Mouse (Mus musculus) liver, embryonic 15.5 days (tissue): ENCODE results near the gene Rgs3. TPM values are rescaled to one million over a fixed set of nuclear protein-coding genes. Genes with fewer than 3 reads are reported as not detected.

Experiments
- ATAC-seq: fragments of 200-750 bp; cut with Nextera tagmentation; 2 replicates; pipeline ENCODE4 v1.8.0; 2017; ENCODE audit warnings: moderate number of reproducible peaks, mild to moderate bottlenecking, moderate library complexity; ENCODE audit not compliant: insufficient read depth
- H3K27ac ChIP-seq: fragments of 300-500 bp; sonication (generic); replicated peaks from 2 replicates; pipeline ENCODE4 v1.5.1; 2015; ENCODE audit warnings: mild to moderate bottlenecking, inconsistent platforms
- H3K27me3 ChIP-seq: fragments of 300-500 bp; sonication (generic); 2 replicates; pipeline ENCODE4 v1.6.1; 2015; ENCODE audit warnings: mild to moderate bottlenecking, inconsistent platforms
- H3K36me3 ChIP-seq: fragments of 300-500 bp; sonication (generic); replicated peaks from 2 replicates; pipeline ENCODE4 v1.6.1; 2015; ENCODE audit warnings: moderate library complexity, mild to moderate bottlenecking, inconsistent platforms
- H3K4me1 ChIP-seq: fragments of 300-500 bp; sonication (generic); replicated peaks from 2 replicates; pipeline ENCODE4 v1.6.1; 2015; ENCODE audit warnings: inconsistent platforms
- H3K4me2 ChIP-seq: fragments of 300-500 bp; sonication (generic); 2 replicates; pipeline ENCODE4 v1.6.1; 2015; ENCODE audit warnings: moderate library complexity, mild to moderate bottlenecking, inconsistent platforms
- H3K4me3 ChIP-seq: fragments of 300-500 bp; sonication (generic); replicated peaks from 2 replicates; pipeline ENCODE4 v1.5.1; 2015; ENCODE audit warnings: mild to moderate bottlenecking, inconsistent platforms
- H3K9ac ChIP-seq: fragments of 300-500 bp; sonication (generic); 2 replicates; pipeline ENCODE4 v1.6.1; 2015; ENCODE audit warnings: moderate library complexity, mild to moderate bottlenecking, inconsistent platforms
- H3K9me3 ChIP-seq: fragments of 300-500 bp; sonication (generic); replicated peaks from 2 replicates; pipeline ENCODE4 v1.6.1; 2016; ENCODE audit warnings: inconsistent platforms
- WGBS: fragments of 180-500 bp; shearing (Covaris S2); methylation state at CpG from one replicate; pipeline ENCODE4 v1.1.7; 2015; ENCODE audit warnings: mixed read lengths; ENCODE audit not compliant: insufficient replicate concordance; 5-methylcytosine and 5-hydroxymethylcytosine counted together
- polyA plus RNA-seq: library from polyadenylated mRNA; unstranded; fragments of >200 nt; fragmentation: Nextera tagmentation; extraction: Ambion mirVana; gene quantifications from 2 replicates; pipeline ENCODE4 v1.2.1, GENCODE M21; 2015

The Rgs3 gene
- polyA plus RNA-seq, 1 experiment from 2014 or later: 5.4 TPM

DNA sequence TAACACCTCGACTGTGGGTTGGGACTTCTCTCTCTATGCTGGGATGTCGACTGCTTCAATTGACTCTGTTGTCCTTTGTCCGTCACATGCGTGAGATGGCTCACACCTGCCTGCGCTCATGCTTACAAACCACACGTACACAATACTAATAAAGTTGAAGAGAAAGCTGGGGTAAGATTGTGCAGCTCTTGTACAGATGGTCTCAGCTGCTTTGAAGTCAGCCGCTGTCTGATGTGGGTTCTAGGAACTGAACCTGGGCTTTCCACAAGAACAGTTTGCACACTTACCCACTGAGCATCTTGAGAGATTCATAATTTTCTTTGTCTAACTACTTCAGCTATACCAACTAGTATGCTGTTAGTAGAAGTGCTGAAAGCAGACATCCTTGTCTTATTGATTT, 7.7 kb upstream of the Rgs3 start:
- peaks cover 3% of the 10 kb centered on the region; the same call in 1 of the 2 replicates for H3K27me3 ChIP-seq
- no peaks in the 10 kb centered on the region for H3K4me1 ChIP-seq
- H3K4me2 ChIP-seq: no peak overlapping the region
- H3K9me3 ChIP-seq: no peaks in the 10 kb centered on the region
- no peak for ATAC-seq
- H3K9ac ChIP-seq: no peak overlapping the region
- H3K4me3 ChIP-seq: no peak overlapping the region
- no peaks in the 10 kb centered on the region for H3K36me3 ChIP-seq
- no peak overlapping the region for H3K27ac ChIP-seq
- WGBS: 64% methylated on average over 7 of the region's 7 CpGs

DNA sequence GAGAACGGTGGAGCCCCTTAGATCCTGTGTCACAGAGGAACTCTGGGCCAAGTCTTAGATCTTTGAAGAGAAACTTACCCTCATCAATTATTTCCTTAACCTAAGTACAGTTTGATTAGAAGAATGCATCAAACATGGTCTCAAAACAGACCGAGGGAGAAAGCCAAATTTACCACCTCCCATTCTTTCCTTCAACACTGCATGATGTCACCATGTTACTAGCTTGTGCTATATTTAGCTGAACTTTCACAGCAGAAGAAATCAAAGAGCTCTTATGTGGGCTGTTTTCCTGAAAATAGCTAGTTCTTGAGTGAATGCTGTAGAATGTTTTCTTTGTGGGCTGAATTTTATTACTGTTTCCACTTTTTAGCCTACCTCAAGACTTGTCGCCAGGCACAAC, 2.2 kb upstream of the Rgs3 start:
- Histone ChIP-seq H3K27me3 (peaks cover 3% of the 10 kb centered on the region; the same call in 1 of the 2 replicates), H3K9me3 (no peaks in the 10 kb centered on the region), H3K4me1 (no peaks in the 10 kb centered on the region), H3K36me3 (no peaks in the 10 kb centered on the region), H3K9ac (no peak overlapping the region), H3K27ac (no peak overlapping the region), H3K4me3 (no peak overlapping the region), H3K4me2 (no peak overlapping the region)
- WGBS: 50% methylated on average over 3 of the region's 3 CpGs
- ATAC-seq: no peak

DNA sequence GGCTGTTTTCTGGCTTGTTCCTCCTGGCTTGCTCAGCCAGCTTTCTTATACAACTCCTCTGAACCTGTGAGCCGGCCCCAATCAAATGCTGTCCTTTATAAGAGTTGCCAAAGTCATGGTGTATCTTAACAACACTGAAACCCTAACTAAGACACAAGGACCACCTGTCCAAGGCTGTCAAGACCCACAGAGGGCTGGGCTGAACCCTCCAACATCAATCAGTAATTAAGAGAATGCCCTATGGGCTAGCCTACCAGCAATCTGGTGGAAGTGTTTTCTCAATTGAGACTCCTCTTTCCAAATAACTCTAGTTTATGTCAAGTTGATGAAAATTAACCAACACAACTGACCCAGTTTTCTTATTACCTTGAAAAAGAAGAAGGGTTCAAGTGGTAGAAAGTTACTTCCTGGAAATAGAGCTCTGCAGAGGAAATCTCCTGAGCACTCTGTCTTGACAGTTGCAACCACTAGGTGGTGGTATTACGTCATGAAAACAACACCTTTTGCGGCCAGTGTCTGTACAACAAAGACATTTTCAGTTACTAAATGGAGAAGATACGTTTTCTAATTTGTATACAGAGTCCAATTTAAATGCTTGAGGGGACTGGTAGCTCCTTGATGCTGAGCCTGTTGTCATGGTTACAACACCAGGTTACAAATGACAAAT, 1.4 kb downstream of the Rgs3 start:
- Histone ChIP-seq H3K4me1 (no peaks in the 10 kb centered on the region), H3K9ac (no peak overlapping the region), H3K9me3 (no peaks in the 10 kb centered on the region), H3K4me2 (0 out of 2 replicates have a peak overlapping the region, but pooled peaks have one; percentile 6), H3K4me3 (no peak overlapping the region), H3K27ac (no peak overlapping the region), H3K36me3 (no peaks in the 10 kb centered on the region), H3K27me3 (no peaks in the 10 kb centered on the region)
- no peak for ATAC-seq
- whole genome bisulfite sequencing: 18% methylated on average over 4 of the region's 4 CpGs

DNA sequence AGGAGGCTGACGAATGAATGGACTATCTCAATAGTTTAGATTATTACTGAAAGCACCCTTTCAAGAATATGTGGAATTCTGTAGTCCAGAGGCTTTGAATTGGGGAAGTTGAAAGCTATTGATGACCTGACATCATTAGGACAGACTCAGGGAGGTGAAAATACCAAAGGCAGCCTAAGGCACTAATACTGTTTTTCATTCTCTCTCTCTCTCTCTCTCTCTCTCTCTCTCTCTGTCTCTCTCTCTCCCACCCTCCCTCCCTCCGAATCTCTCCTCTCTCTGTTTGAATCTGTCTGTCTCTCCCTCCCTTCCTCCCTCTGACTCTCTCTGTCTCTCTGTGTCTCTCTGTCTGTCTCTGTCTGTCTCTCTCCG, 2.0 kb downstream of the Rgs3 start:
- H3K4me2 ChIP-seq: 0 out of 2 replicates have a peak overlapping the region, but pooled peaks have one; percentile 6
- no peak overlapping the region for H3K4me3 ChIP-seq
- no peaks in the 10 kb centered on the region for H3K9me3 ChIP-seq
- H3K36me3 ChIP-seq: no peaks in the 10 kb centered on the region
- H3K4me1 ChIP-seq: no peaks in the 10 kb centered on the region
- 32% methylated on average over 3 of the region's 3 CpGs for WGBS
- no peak overlapping the region for H3K27ac ChIP-seq
- ATAC-seq: no peak
- no peak overlapping the region for H3K9ac ChIP-seq
- no peaks in the 10 kb centered on the region for H3K27me3 ChIP-seq

DNA sequence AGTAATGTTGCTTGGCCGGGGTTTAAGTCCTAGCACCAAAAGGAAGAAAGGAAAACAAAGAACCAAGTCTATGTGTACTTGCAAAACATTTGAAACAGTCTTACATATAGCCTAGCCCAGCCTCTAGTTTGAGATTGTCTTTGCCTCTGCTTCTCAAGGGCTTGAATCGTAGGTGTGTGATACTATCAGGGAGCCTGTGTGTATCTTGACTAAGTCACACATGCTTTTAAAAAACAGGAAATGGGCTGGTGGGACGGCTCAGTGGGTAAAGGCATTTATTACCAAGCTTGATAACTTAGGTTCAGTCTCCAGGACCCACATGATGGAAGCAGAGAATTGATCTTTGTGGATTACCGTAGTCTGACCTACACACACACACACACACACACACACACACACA, 2.4 kb downstream of the Rgs3 start:
- Histone ChIP-seq H3K27me3 (no peaks in the 10 kb centered on the region), H3K36me3 (no peaks in the 10 kb centered on the region), H3K9ac (no peak overlapping the region), H3K4me1 (no peaks in the 10 kb centered on the region), H3K27ac (no peak overlapping the region), H3K4me2 (no peak overlapping the region), H3K9me3 (no peaks in the 10 kb centered on the region), H3K4me3 (no peak overlapping the region)
- WGBS: 26% methylated on average over 4 of the region's 4 CpGs
- ATAC-seq: no peak

DNA sequence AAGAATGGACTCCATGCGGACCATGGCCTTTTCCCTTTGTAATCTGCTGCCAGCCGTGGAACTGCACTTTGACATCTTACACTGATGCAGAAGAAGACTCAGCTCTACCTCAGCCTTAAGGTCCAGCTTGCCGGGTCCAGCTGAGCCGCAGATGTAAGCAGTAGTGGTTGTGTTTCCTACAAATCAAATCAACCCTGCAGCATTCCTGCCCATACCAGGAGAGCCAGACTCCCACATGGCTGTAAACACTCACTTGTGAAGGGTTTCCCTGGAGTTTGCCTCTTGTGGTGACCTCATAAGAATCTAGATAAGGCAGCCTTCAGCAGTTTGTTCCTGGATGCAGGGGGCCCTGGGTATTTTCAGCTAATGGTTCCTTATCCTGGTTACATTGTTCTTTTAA, 6.9 kb downstream of the Rgs3 start:
- no peak for ATAC-seq
- H3K4me2 ChIP-seq: no peak overlapping the region
- no peaks in the 10 kb centered on the region for H3K9me3 ChIP-seq
- no peak overlapping the region for H3K9ac ChIP-seq
- 52% methylated on average over 4 of the region's 4 CpGs for WGBS
- H3K36me3 ChIP-seq: no peaks in the 10 kb centered on the region
- H3K4me1 ChIP-seq: no peaks in the 10 kb centered on the region
- no peak overlapping the region for H3K4me3 ChIP-seq
- H3K27me3 ChIP-seq: no peaks in the 10 kb centered on the region
- no peak overlapping the region for H3K27ac ChIP-seq

DNA sequence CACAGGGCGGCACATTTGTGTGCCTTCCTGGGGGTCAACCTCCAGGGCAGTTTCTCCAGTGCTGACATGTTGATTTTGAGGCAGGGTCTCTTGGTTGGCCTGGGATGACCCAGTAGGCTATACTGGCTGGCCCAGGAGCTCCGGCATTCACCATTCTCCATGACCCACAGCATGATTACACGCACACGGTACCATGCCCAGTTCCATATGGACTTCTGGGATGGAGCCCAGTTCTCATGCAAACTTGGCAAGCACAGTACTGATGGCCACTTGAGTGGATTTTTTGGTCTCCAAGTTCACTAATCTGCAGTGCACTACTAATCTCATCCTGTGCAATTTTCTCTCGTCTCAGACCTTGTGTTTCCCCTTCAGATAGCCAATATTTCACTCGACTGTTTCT, 8.0 kb downstream of the Rgs3 start:
- H3K27ac ChIP-seq: no peak overlapping the region
- no peaks in the 10 kb centered on the region for H3K9me3 ChIP-seq
- no peaks in the 10 kb centered on the region for H3K4me1 ChIP-seq
- H3K4me2 ChIP-seq: no peak overlapping the region
- H3K9ac ChIP-seq: no peak overlapping the region
- no peak for ATAC-seq
- no peaks in the 10 kb centered on the region for H3K36me3 ChIP-seq
- no peak overlapping the region for H3K4me3 ChIP-seq
- 73% methylated on average over 6 of the region's 6 CpGs for WGBS
- no peaks in the 10 kb centered on the region for H3K27me3 ChIP-seq

DNA sequence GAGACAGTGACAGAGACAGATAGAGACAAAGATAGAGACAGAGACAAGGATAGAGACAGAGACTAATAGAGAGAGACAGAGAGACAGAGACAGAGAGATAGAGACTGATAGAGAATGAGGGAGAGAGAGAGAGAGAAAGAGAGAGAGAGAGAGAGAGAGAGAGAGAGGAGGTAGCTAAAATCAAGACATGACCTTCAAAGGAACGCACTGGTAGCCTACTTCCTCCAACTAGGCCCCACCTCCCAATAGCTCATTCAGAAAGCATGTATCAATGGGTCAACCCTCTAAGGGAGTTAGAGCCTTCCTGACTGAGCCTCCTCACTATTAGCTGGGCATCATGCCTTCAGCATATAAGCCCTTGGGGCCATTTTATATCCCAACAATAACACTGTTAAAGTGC, 8.7 kb downstream of the Rgs3 start:
- Histone ChIP-seq H3K27me3 (no peaks in the 10 kb centered on the region), H3K4me3 (no peak overlapping the region), H3K4me1 (no peaks in the 10 kb centered on the region), H3K4me2 (no peak overlapping the region), H3K36me3 (no peaks in the 10 kb centered on the region), H3K9ac (no peak overlapping the region), H3K9me3 (no peaks in the 10 kb centered on the region), H3K27ac (no peak overlapping the region)
- 61% methylated on average over 1 of the region's 1 CpGs for WGBS
- ATAC-seq: no peak

DNA sequence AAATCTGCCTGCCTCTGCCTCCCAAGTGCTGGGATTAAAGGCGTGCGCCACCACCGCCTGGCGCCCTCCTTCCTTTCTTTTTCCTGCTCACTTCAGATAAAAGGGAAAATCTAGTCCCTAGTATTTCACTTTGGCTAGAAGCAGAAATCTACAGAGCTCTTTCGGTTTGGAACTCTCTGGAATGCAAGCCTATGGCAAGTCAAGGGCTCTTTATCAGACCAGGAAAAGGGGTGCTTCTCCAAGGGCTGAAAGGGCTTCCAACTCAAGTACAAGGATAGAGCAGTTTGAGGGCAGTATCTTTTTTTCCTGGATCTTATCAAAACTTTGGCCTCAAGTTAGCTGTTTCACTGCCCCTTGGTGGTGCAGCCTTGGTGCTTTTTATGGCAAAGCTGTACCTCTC, 10.0 kb downstream of the Rgs3 start:
- H3K4me1 ChIP-seq: no peaks in the 10 kb centered on the region
- H3K4me2 ChIP-seq: no peak overlapping the region
- ATAC-seq: no peak
- no peak overlapping the region for H3K4me3 ChIP-seq
- no peaks in the 10 kb centered on the region for H3K9me3 ChIP-seq
- H3K27me3 ChIP-seq: no peaks in the 10 kb centered on the region
- H3K9ac ChIP-seq: no peak overlapping the region
- H3K36me3 ChIP-seq: no peaks in the 10 kb centered on the region
- 72% methylated on average over 5 of the region's 5 CpGs for WGBS
- no peak overlapping the region for H3K27ac ChIP-seq

DNA sequence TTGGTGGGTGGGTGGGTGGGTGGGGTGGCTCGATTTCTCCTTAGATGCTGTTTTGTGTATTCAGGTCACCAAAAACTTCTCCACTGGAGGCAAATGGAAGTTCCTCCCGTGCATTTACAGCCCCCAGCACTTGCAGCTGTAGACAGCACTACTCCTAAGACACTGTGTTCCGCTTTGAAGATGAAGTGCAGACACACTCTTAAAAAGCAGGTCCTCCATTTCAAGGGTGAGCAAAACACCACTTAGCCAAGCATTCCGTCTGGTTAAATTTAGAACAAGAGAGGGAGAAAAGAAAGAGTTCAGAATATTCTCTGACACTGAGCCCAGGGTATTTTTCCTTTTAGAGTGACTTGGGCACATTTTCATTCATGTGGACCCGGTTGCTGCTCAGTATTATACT, 10.4 kb downstream of the Rgs3 start:
- no peak for ATAC-seq
- no peaks in the 10 kb centered on the region for H3K36me3 ChIP-seq

DNA sequence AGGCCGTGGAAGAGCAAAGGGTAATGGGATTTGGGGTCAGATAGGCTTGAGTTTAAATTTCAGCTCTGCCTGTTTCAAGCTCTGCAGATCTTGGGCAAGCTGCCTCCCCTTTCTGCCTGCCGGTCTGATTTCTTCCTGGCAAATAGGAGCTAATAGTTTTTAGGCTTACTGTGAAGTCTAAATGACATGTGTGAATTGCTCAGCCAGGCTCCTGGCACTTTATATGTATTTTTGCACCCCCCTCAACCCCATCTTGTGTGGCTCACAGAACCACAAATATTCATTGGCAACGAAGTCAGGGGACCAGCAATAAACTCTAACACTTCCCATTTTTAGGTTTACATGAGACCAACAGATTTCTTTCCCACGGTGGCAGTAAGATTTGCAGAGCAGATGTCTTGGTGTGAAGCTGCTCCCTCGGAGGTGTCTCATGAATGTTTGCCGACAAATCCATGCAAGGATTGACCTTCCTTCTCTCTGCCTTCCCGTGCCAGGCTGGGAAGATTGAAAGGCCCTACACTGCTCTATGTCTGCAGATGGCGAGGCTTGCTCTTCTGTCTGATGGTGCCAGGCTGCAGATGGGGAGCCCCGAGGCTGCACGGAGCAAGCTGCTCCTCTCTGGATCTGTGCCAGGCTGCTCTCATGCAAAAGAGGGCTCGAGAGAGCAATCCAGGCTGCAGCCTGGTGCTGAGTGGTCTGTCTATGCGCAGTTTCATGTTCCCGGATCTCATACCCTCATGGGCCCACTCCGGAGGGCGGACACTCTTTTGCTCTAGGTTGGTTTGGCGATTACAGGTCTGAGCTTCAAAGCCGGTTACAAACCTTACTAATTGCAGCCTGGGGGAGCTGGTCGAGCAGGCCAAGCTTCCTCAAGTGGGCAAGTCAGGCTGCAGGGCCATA, 23.0 kb downstream of the Rgs3 start:
- H3K4me2 ChIP-seq: peak overlapping the region; percentile 60
- H3K4me3 ChIP-seq: peak overlapping the region; percentile 46
- no peak overlapping the region for H3K9ac ChIP-seq
- no peak overlapping the region for H3K27ac ChIP-seq
- H3K36me3 ChIP-seq: no peaks in the 10 kb centered on the region
- H3K4me1 ChIP-seq: no peaks in the 10 kb centered on the region
- ATAC-seq: no peak
- H3K27me3 ChIP-seq: peaks cover 37% of the 10 kb centered on the region
- 22% methylated on average over 18 of the region's 18 CpGs for WGBS
- H3K9me3 ChIP-seq: no peaks in the 10 kb centered on the region

More for the DNA sequence above, 10.4 kb downstream of the Rgs3 start:
- 57% methylated on average over 5 of the region's 5 CpGs for WGBS
- no peaks in the 10 kb centered on the region for H3K4me1 ChIP-seq
- H3K4me2 ChIP-seq: no peak overlapping the region
- no peaks in the 10 kb centered on the region for H3K27me3 ChIP-seq
- no peak overlapping the region for H3K9ac ChIP-seq
- H3K4me3 ChIP-seq: no peak overlapping the region
- H3K9me3 ChIP-seq: no peaks in the 10 kb centered on the region
- H3K27ac ChIP-seq: no peak overlapping the region
